Mouse (Mus musculus) embryonic fibroblast, embryonic 13.5 days (primary cell): ENCODE measurements around the gene Rab3ip. TPM values are rescaled to one million over a fixed set of nuclear protein-coding genes. Genes with fewer than 3 reads are reported as not detected.

Source experiments
- H3K27ac ChIP-seq: 2 replicates; pipeline ENCODE4 v1.5.1; 2012; ENCODE audit warnings: low read length, control low read depth, inconsistent platforms; ENCODE audit not compliant: insufficient read depth
- H3K4me1 ChIP-seq: 2 replicates; pipeline ENCODE4 v1.6.1; 2011; ENCODE audit warnings: low read length; ENCODE audit not compliant: control insufficient read depth, insufficient read depth
- H3K4me3 ChIP-seq: 2 replicates; pipeline ENCODE4 v1.5.1; 2011; ENCODE audit warnings: mild to moderate bottlenecking, control low read depth, low read length; ENCODE audit not compliant: insufficient read depth
- CTCF ChIP-seq: IDR thresholded peaks from 2 replicates; pipeline ENCODE4 v1.5.1; 2011; ENCODE audit warnings: mild to moderate bottlenecking, control low read depth, low read length, moderate library complexity, borderline replicate concordance; ENCODE audit not compliant: insufficient read depth
- POLR2A ChIP-seq: IDR thresholded peaks from 2 replicates; pipeline ENCODE4 v1.6.1; 2011; ENCODE audit warnings: low read depth, mild to moderate bottlenecking, control low read depth, low read length, moderate library complexity
- polyA plus RNA-seq: library from polyadenylated mRNA; stranded (reverse); fragments of >200 nt; gene quantifications from 2 replicates; pipeline ENCODE4 v1.2.4, GENCODE M21; 2011; ENCODE audit warnings: low read depth; ENCODE audit not compliant: missing spikeins, insufficient read length

Rab3ip gene
- polyA plus RNA-seq, 1 experiment: 25.7 TPM

- Histone ChIP-seq H3K4me1 (no peaks in the 10 kb centered on the region), H3K4me3 (no peak overlapping the region), H3K27ac (no peak overlapping the region)
- TF ChIP-seq POLR2A (no peak), CTCF (no peak)
These were observed 67.0 kb downstream of the Rab3ip start for GRCm38 (mm10) chr10:116883531-116883930.

GRCm38 (mm10) chr10:116877436-116877835 lies 73.1 kb downstream of the Rab3ip start:
- no peak for TF ChIP-seq CTCF
- no peak for TF ChIP-seq POLR2A

GRCm38 (mm10) chr10:116874490-116874889 lies 76.1 kb downstream of the Rab3ip start:
- H3K27ac ChIP-seq: no peak overlapping the region
- no peak overlapping the region for H3K4me3 ChIP-seq
- no peaks in the 10 kb centered on the region for H3K4me1 ChIP-seq
- TF ChIP-seq POLR2A (no peak), CTCF (no peak)

More at GRCm38 (mm10) chr10:116877436-116877835, 73.1 kb downstream of the Rab3ip start:
- Histone ChIP-seq H3K27ac (no peak overlapping the region), H3K4me1 (no peaks in the 10 kb centered on the region), H3K4me3 (no peak overlapping the region)

GRCm38 (mm10) chr10:116872016-116872410 lies 78.6 kb downstream of the Rab3ip start:
- no peak for TF ChIP-seq POLR2A
- no peak for TF ChIP-seq CTCF
- Histone ChIP-seq H3K4me1 (no peaks in the 10 kb centered on the region), H3K4me3 (no peak overlapping the region), H3K27ac (no peak overlapping the region)

GRCm38 (mm10) chr10:116871329-116872015 lies 79.1 kb downstream of the Rab3ip start:
- TF ChIP-seq CTCF (no peak), POLR2A (no peak)
- Histone ChIP-seq H3K27ac (no peak overlapping the region), H3K4me3 (no peak overlapping the region), H3K4me1 (no peaks in the 10 kb centered on the region)

- TF ChIP-seq POLR2A (no peak), CTCF (no peak)
- Histone ChIP-seq H3K4me1 (no peaks in the 10 kb centered on the region), H3K27ac (no peak overlapping the region), H3K4me3 (no peak overlapping the region)
These were observed 79.8 kb downstream of the Rab3ip start for GRCm38 (mm10) chr10:116870819-116871218.

Other genes with a start within 250 kb of the Rab3ip start
- gene Myrfl, start 53.9 kb downstream of the Rab3ip start, polyA plus RNA-seq: not detected in 2 replicates
- not detected in 2 replicates for gene Gm10271, start 21.8 kb upstream of the Rab3ip start, polyA plus RNA-seq
- gene Best3, start 35.5 kb upstream of the Rab3ip start, polyA plus RNA-seq: not detected in 2 replicates
- gene Lrrc10, start 94.6 kb upstream of the Rab3ip start, polyA plus RNA-seq: not detected in 2 replicates
- gene Cct2, start 113.0 kb upstream of the Rab3ip start, polyA plus RNA-seq: 458 and 514 TPM in 2 replicates
- gene Frs2, start 197.8 kb upstream of the Rab3ip start, polyA plus RNA-seq: 54.8 and 61.5 TPM in 2 replicates